Mouse (Mus musculus) olfactory bulb, adult 2 months (tissue): ENCODE data around the gene Nipbl.

ENCODE experiments used
- CTCF ChIP-seq: fragments of 200-500 bp; IDR thresholded peaks from 2 replicates; pipeline ENCODE4 v1.5.1; 2012; ENCODE audit warnings: low read depth, mild to moderate bottlenecking, low read length, moderate library complexity; ENCODE audit not compliant: insufficient read depth
- POLR2A ChIP-seq: fragments of 200-500 bp; IDR thresholded peaks from 2 replicates; pipeline ENCODE4 v1.6.1; 2012; ENCODE audit warnings: mild to moderate bottlenecking, low read depth, low read length, moderate library complexity; ENCODE audit not compliant: insufficient read depth

GRCm38 (mm10) chr15:8411873-8412272, 32.4 kb downstream of the Nipbl start:
- TF ChIP-seq POLR2A (no peak), CTCF (no peak)
